Mouse (Mus musculus) large intestine, adult 2 months (tissue): ENCODE data around the gene Rims3. TPM values are rescaled to one million over a fixed set of nuclear protein-coding genes. Genes with fewer than 3 reads are reported as not detected.

ENCODE experiments used
- DNase-seq: peaks from one replicate; pipeline ENCODE4 v3.0.0-alpha.2; 2012; ENCODE audit warnings: low read depth, low spot score
- WGBS: fragments of 180-500 bp; shearing (Covaris S2); methylation state at CpG from one replicate; pipeline ENCODE4 v1.1.7; 2018; 5-methylcytosine and 5-hydroxymethylcytosine counted together
- polyA plus RNA-seq: library from polyadenylated mRNA; depleted of rRNA; stranded (reverse); fragments of >200 nt; gene quantifications from 2 replicates; pipeline ENCODE4 v1.2.3, GENCODE M21; 2012

Gene Rims3
- polyA plus RNA-seq, 1 experiment: 0.45 TPM

GRCm38 (mm10) chr4:120887381-120888112 lies 32.9 kb downstream of the Rims3 start:
- 30% methylated on average over 8 of the region's 8 CpGs for WGBS
- DNase-seq: no peak

GRCm38 (mm10) chr4:120888884-120889283 lies 34.3 kb downstream of the Rims3 start:
- WGBS: 63% methylated on average over 8 of the region's 8 CpGs
- no peak for DNase-seq

- no peak for DNase-seq
- 72% methylated on average over 11 of the region's 11 CpGs for WGBS
Measured at GRCm38 (mm10) chr4:120890754-120891440, 36.3 kb downstream of the Rims3 start.

DNA sequence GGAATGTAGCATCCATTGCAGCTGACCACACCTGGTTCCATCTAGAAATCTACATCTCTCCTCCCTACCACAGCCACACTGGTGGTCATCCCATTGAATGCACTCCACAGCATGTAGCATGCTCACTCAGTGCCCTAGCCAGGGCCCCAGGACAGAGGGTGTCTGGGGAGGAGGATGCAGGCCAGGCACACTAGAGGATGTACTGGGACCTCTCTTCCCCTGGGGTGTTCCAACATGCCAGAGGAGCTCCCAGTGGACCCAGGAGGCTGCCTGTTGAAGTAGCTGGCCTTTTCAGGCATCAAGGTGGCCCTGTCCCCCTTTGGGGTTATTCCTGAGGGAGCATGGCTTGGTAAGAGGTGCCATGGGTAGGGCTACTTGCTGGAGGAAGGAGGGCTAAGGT lies 37.3 kb downstream of the Rims3 start:
- no peak for DNase-seq

DNA sequence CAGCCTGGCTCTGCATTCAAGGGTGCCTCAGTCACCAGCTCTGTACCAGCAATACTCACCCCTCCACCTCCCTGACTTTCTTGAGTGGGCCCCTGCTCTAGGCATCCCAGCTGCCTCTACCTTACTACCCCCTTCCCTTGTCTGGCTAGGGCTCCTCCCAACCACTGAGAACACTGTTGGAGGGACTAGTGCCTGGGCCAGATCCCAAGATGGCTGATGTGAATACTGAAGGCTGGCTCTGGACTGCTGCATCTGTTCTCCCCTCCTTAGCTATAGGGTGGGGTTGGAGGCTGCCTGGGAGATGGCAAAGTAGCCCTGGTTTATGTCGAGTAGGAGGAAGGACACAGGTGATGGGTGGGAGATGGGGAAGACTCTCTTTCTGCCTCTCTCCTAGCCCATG lies 37.9 kb downstream of the Rims3 start:
- 24% methylated on average over 1 of the region's 1 CpGs for WGBS
- DNase-seq: no peak

DNA sequence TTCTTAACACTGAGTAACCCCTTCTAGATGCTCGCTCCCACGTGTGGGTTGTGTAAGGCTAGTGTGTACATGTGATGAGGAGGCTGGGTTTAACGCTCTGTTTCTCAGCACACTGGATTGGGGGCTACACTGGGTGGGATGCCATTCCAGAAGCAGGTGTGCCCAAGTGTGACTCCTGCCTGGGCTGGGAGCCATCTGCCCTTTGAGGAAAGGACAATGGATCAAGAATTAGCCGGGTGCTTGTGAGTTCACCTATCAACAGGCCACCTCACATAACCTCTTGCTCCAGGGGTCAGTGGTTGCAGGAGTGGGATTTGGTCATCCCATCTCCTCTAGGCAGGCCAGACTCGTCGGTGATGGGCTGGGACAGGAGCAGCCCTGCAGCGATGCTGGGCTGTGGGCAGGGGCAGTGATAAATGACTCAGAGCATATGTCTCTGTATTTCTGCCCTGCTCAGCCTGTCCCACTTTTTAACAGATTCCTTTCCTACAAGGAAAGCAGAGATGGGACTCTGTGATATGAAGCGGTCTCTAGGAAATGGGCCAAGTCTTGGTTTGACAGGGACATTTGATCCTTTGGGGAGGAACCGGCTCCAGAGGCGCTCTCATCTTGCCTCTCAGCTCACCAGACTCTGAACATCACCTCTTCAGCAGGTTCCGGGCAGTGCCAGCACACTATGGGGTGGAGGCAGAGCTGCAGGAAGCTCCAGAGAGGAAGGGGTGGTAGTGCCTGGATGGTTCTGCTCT lies 39.2 kb downstream of the Rims3 start:
- DNase-seq: no peak
- 66% methylated on average over 11 of the region's 11 CpGs for WGBS

DNA sequence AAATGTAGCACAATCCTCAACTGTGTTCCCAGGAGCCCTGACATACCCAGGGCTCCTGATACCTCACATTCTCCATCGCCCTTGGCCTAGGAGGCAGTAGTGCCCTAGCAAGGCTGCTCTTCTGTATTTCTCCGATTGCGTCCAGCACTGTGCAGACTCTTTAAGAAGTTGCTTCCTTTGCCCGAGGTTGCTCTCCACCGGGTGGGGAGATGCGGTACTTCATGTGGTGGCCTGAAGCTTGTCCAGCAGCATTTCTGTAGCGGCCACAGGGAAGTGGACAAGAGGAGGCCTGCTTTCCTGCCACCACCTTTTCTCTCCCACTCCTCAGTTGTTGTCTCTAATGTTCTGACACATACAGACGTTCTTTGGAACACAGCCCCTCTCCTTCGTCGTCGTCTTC lies 40.0 kb downstream of the Rims3 start:
- DNase-seq: no peak
- 80% methylated on average over 11 of the region's 11 CpGs for WGBS

GRCm38 (mm10) chr4:120895226-120895625 lies 40.6 kb downstream of the Rims3 start:
- no peak for DNase-seq
- WGBS: 78% methylated on average over 7 of the region's 7 CpGs

- WGBS: 59% methylated on average over 7 of the region's 7 CpGs
- DNase-seq: no peak
Measured at GRCm38 (mm10) chr4:120895810-120896584, 41.4 kb downstream of the Rims3 start.

DNA sequence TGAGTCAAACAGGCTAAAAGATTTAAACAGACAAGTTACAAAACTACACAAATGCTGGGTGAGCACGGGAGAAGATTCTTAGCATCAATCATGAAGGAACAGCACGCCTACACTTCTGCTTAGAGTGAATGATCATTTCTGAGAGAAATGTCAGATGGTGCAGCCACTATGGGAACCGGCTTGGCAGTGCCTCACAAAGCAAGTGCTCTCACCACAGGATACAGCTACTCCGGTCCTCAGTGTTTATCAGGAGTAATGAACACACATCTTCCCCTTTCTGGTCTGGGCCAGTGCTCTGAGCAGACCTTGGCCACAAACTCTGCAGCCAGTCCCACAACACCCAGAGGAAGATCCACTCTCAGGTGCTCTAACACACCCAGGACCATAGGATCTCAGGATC lies 49.9 kb downstream of the Rims3 start:
- WGBS: 61% methylated on average over 4 of the region's 4 CpGs
- no peak for DNase-seq

- WGBS: 70% methylated on average over 5 of the region's 5 CpGs
- DNase-seq: no peak
Measured at GRCm38 (mm10) chr4:120905644-120906043, 51.0 kb downstream of the Rims3 start.

DNA sequence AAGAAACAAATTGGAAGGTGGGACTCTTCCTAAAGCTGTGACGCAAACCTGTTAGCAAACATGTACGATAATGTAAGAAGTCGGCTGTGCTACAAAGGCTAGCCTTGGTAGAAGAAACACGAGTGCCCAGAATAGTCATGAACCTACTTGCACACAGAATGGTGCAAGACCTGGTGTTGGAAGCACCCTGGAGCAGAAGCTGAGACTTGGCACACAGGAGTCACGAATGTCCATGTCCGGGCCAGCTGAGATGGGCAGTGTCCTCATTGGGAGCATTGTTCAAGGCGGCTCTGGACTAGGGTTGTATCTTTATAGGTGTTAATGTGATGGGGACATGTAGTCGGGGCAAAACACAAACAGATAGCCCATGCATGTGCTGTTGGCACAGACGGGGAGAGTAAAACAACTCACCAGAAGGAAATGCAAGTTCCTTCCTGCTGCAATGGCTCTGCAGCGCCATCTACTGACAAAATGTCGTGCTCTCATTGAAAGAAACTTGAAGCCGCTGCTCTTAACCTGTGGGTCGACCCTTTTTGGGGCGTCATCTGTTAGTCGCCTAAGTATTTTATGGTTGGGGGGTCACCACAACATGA lies 55.0 kb downstream of the Rims3 start:
- peak; percentile 53 for DNase-seq
- 29% methylated on average over 15 of the region's 15 CpGs for WGBS

GRCm38 (mm10) chr4:120911086-120911485 lies 56.5 kb downstream of the Rims3 start:
- DNase-seq: no peak
- 81% methylated on average over 6 of the region's 6 CpGs for WGBS

GRCm38 (mm10) chr4:120912866-120913265 lies 58.2 kb downstream of the Rims3 start:
- WGBS: 56% methylated on average over 4 of the region's 4 CpGs
- no peak for DNase-seq

GRCm38 (mm10) chr4:120913443-120913842 lies 58.8 kb downstream of the Rims3 start:
- 67% methylated on average over 8 of the region's 8 CpGs for WGBS
- no peak for DNase-seq

GRCm38 (mm10) chr4:120913861-120914260 lies 59.2 kb downstream of the Rims3 start:
- no peak for DNase-seq
- 47% methylated on average over 1 of the region's 1 CpGs for WGBS

DNA sequence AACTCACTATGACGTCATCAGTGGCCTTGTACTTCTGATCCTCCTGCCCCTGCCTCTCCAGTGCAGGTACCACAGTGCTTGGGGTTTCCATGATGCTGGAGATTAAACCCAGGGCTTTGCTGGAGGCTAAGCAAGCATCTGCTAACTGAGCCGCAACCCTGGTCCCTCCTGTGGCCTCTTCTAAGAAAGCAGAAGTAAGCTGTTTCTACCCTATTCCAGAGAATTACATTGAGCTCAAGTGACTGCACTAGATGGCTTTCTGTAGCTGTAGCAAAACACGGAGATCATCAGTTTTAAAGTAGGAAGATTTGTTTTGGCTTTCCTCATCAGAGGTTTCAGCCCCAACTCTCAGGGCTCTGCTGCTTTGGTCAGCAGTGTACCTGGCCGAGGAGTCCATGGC lies 59.9 kb downstream of the Rims3 start:
- no peak for DNase-seq
- WGBS: 76% methylated on average over 4 of the region's 4 CpGs

GRCm38 (mm10) chr4:120921461-120921860 lies 66.8 kb downstream of the Rims3 start:
- WGBS: 92% methylated on average over 8 of the region's 8 CpGs
- no peak for DNase-seq

GRCm38 (mm10) chr4:120924554-120925299 lies 70.1 kb downstream of the Rims3 start, which contains the start of gene Exo5:
Exo5 (minus strand) TSS chr4:120925017.
- under 1% methylated on average over 33 of the region's 33 CpGs for WGBS

More at GRCm38 (mm10) chr4:120924554-120925299, 70.1 kb downstream of the Rims3 start, which contains the start of gene Exo5:
- DNase-seq: peak; percentile 62
